Mouse (Mus musculus): ENCODE measurements around the gene Dll3. TPM values are rescaled to one million over a fixed set of nuclear protein-coding genes. Genes with fewer than 3 reads are reported as not detected.
A peak's percentile ranks its signal among the peaks of the same experiment; 100 is the strongest.
"Not testable (repeated sequence)": the region's sequence is repeated elsewhere in the genome, so short reads cannot be mapped to it uniquely, and the experiment has no call there.

The Dll3 gene
- polyA plus RNA-seq, 1 experiment from 2014 or later: 0.95 TPM

DNA sequence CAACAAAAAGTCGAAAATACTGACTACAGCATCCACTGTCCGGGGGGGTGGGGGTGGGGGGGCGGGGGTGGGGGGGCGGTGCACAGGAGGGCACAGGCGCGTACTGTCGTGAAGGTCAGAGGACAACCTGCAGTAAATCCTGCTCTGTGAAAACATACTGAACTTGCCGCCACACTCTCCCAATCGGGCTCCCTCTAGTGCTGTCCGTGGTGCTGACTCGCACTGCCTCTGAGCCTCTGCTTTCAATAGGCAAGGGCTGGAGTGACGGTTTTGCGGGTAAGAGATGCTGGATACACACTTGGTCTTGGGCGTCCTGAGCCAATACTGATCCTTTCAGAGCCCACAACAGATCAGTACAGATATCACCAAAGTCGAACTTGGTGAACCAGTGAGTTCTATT lies 38.3 kb downstream of the Dll3 start:
- no peak overlapping the region for H3K9ac ChIP-seq (ENCODE audit: low read depth, low read length)
- H3K27me3 ChIP-seq (replicated peaks; ENCODE audit: control insufficient read depth, insufficient read depth, low read length): no peaks in the 10 kb centered on the region
- no peaks in the 10 kb centered on the region for H3K9me3 ChIP-seq (ENCODE audit: control insufficient read depth)
- no peak overlapping the region for H3K4me3 ChIP-seq (ENCODE audit: low read depth, low read length)
- H3K4me1 ChIP-seq (replicated peaks; ENCODE audit: control insufficient read depth, insufficient read depth, low read length): no peaks in the 10 kb centered on the region
- H3K36me3 ChIP-seq (ENCODE audit: control insufficient read depth, insufficient read depth): no peaks in the 10 kb centered on the region
- no peak overlapping the region for H3K27ac ChIP-seq (ENCODE audit: low read depth, low read length)
- TF ChIP-seq CTCF (IDR thresholded peaks at IDR 0.05; ENCODE audit: low read depth): no peak
- H3K4me2 ChIP-seq (replicated peaks; ENCODE audit: low read depth): no peak overlapping the region
- 4% methylated on average over 14 of the region's 15 CpGs for WGBS
- peak; percentile 8; the same call in 1 of the 2 replicates for ATAC-seq

- H3K9ac ChIP-seq (ENCODE audit: low read depth, low read length): no peak overlapping the region
- H3K4me1 ChIP-seq (replicated peaks; ENCODE audit: control insufficient read depth, insufficient read depth, low read length): no peaks in the 10 kb centered on the region
- no peaks in the 10 kb centered on the region for H3K36me3 ChIP-seq (ENCODE audit: control insufficient read depth, insufficient read depth)
- H3K27me3 ChIP-seq (replicated peaks; ENCODE audit: control insufficient read depth, insufficient read depth, low read length): no peaks in the 10 kb centered on the region
- no peak for ATAC-seq
- H3K4me3 ChIP-seq (ENCODE audit: low read depth, low read length): no peak overlapping the region
- no peak overlapping the region for H3K4me2 ChIP-seq (replicated peaks; ENCODE audit: low read depth)
- H3K9me3 ChIP-seq (ENCODE audit: control insufficient read depth): no peaks in the 10 kb centered on the region
- TF ChIP-seq CTCF (IDR thresholded peaks at IDR 0.05; ENCODE audit: low read depth): no peak
- no peak overlapping the region for H3K27ac ChIP-seq (ENCODE audit: low read depth, low read length)
- 41% methylated on average over 5 of the region's 5 CpGs for WGBS
These were observed 39.2 kb downstream of the Dll3 start for GRCm38 (mm10) chr7:28262861-28263260.

- no peak for ATAC-seq
- no peaks in the 10 kb centered on the region for H3K36me3 ChIP-seq (ENCODE audit: control insufficient read depth, insufficient read depth)
- peak; percentile 40 for TF ChIP-seq CTCF (IDR thresholded peaks at IDR 0.05; ENCODE audit: low read depth)
These were observed 46.6 kb downstream of the Dll3 start for GRCm38 (mm10) chr7:28255476-28255875.

DNA sequence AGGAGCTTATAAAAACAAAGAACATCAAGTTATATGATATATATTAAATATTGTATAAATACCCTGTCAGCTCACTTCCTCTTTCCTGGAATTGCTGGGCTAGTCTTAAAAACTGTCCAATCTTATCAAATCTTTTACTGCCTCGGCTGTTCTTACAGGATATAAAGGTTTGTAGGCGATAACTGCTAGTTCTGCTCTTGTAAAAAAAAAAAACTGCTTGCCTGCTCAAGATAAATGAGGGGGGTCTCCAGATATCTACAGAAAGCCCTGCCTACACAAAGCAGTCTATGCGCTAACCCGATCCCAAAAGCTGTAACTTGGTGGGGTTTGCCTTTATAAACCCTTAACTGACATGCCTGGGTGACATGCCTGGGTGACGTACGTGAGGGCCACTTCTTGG lies 47.4 kb downstream of the Dll3 start:
- TF ChIP-seq CTCF (IDR thresholded peaks at IDR 0.05; ENCODE audit: low read depth): no peak
- H3K4me2 ChIP-seq (replicated peaks; ENCODE audit: low read depth): no peak overlapping the region
- no peaks in the 10 kb centered on the region for H3K36me3 ChIP-seq (ENCODE audit: control insufficient read depth, insufficient read depth)
- H3K4me3 ChIP-seq (ENCODE audit: low read depth, low read length): no peak overlapping the region
- no peaks in the 10 kb centered on the region for H3K9me3 ChIP-seq (ENCODE audit: control insufficient read depth)
- no peak for ATAC-seq
- 80% methylated on average over 6 of the region's 6 CpGs for WGBS
- H3K4me1 ChIP-seq (replicated peaks; ENCODE audit: control insufficient read depth, insufficient read depth, low read length): no peaks in the 10 kb centered on the region
- no peak overlapping the region for H3K27ac ChIP-seq (ENCODE audit: low read depth, low read length)
- H3K27me3 ChIP-seq (replicated peaks; ENCODE audit: control insufficient read depth, insufficient read depth, low read length): no peaks in the 10 kb centered on the region
- no peak overlapping the region for H3K9ac ChIP-seq (ENCODE audit: low read depth, low read length)

More at GRCm38 (mm10) chr7:28255476-28255875, 46.6 kb downstream of the Dll3 start:
- Histone ChIP-seq H3K4me3 (ENCODE audit: low read depth, low read length) (no peak overlapping the region), H3K4me2 (replicated peaks; ENCODE audit: low read depth) (no peak overlapping the region), H3K9ac (ENCODE audit: low read depth, low read length) (no peak overlapping the region), H3K9me3 (ENCODE audit: control insufficient read depth) (no peaks in the 10 kb centered on the region), H3K27me3 (replicated peaks; ENCODE audit: control insufficient read depth, insufficient read depth, low read length) (no peaks in the 10 kb centered on the region), H3K4me1 (replicated peaks; ENCODE audit: control insufficient read depth, insufficient read depth, low read length) (no peaks in the 10 kb centered on the region), H3K27ac (ENCODE audit: low read depth, low read length) (no peak overlapping the region)
- 81% methylated on average over 6 of the region's 6 CpGs for WGBS

DNA sequence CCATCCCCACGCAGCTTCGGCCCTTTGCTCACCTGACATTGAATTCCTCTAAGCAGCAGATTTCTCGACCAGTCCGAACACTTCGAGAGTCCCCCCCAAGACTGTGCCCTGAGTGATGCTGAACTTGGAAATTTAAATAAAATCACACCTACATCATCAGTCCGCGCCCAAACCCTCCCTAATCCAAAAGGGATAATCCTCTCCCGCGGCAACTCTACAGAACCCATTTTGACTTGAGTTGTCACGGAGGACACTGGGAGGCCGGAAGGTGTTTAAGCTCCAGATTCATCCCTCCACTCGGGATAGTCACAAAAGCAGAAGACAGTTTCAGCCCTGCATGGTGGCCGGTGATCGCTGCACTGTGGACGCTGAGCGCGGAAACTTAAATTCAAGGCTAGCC lies 50.1 kb downstream of the Dll3 start:
- Histone ChIP-seq H3K4me2 (replicated peaks; ENCODE audit: low read depth) (no peak overlapping the region), H3K36me3 (ENCODE audit: control insufficient read depth, insufficient read depth) (no peaks in the 10 kb centered on the region), H3K27ac (ENCODE audit: low read depth, low read length) (no peak overlapping the region), H3K9ac (ENCODE audit: low read depth, low read length) (no peak overlapping the region), H3K27me3 (replicated peaks; ENCODE audit: control insufficient read depth, insufficient read depth, low read length) (no peaks in the 10 kb centered on the region), H3K9me3 (ENCODE audit: control insufficient read depth) (no peaks in the 10 kb centered on the region), H3K4me3 (ENCODE audit: low read depth, low read length) (no peak overlapping the region), H3K4me1 (replicated peaks; ENCODE audit: control insufficient read depth, insufficient read depth, low read length) (no peaks in the 10 kb centered on the region)
- TF ChIP-seq CTCF (IDR thresholded peaks at IDR 0.05; ENCODE audit: low read depth): no peak
- no peak for ATAC-seq
- WGBS: 89% methylated on average over 17 of the region's 17 CpGs

DNA sequence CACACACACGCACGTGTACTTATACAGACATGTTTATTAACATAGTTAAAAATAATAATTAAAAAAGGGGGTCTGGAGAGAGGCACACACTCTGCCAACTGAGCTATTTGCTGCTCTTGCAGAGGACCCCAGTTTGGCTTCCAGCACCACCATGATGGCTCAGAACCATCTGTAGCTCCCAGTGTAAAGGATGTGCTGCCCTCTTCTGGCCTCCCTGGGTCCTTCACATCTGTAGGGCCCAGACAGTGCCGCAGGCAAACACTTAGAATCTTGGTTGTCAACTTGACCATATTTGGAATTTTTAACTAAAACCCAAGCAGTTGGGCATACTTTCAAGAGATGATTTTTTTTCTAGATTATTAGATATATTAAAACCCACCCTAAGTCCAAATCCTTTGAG lies 53.1 kb downstream of the Dll3 start:
- no peak for ATAC-seq
- 87% methylated on average over 3 of the region's 3 CpGs for WGBS
- no peak overlapping the region for H3K4me3 ChIP-seq (ENCODE audit: low read depth, low read length)
- no peak overlapping the region for H3K4me2 ChIP-seq (replicated peaks; ENCODE audit: low read depth)
- TF ChIP-seq CTCF (IDR thresholded peaks at IDR 0.05; ENCODE audit: low read depth): no peak
- no peaks in the 10 kb centered on the region for H3K36me3 ChIP-seq (ENCODE audit: control insufficient read depth, insufficient read depth)
- H3K27me3 ChIP-seq (replicated peaks; ENCODE audit: control insufficient read depth, insufficient read depth, low read length): no peaks in the 10 kb centered on the region
- no peaks in the 10 kb centered on the region for H3K9me3 ChIP-seq (ENCODE audit: control insufficient read depth)
- H3K4me1 ChIP-seq (replicated peaks; ENCODE audit: control insufficient read depth, insufficient read depth, low read length): no peaks in the 10 kb centered on the region
- H3K9ac ChIP-seq (ENCODE audit: low read depth, low read length): no peak overlapping the region
- H3K27ac ChIP-seq (ENCODE audit: low read depth, low read length): no peak overlapping the region

DNA sequence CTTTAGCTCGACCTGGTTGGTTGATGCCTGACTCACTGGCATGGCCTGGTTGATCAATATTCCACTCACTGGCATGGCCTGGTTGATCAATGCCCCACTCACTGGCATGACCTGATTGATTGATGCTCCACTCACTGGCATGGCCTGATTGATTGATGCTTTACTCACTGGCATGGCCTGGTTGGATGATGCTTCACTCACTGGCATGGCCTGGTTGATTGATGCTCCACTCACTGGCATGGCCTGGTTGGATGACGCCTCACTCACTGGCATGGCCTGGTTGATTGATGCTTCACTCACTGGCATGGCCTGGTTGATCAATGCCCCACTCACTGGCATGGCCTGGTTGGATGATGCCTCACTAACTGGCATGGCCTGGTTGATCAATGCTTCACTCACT lies 58.1 kb downstream of the Dll3 start:
- H3K4me2 ChIP-seq (replicated peaks; ENCODE audit: low read depth); H3K27ac ChIP-seq (ENCODE audit: low read depth, low read length); H3K4me3 ChIP-seq (ENCODE audit: low read depth, low read length); H3K9me3 ChIP-seq (ENCODE audit: control insufficient read depth); H3K27me3 ChIP-seq (replicated peaks; ENCODE audit: control insufficient read depth, insufficient read depth, low read length); H3K36me3 ChIP-seq (ENCODE audit: control insufficient read depth, insufficient read depth); ATAC-seq; H3K9ac ChIP-seq (ENCODE audit: low read depth, low read length); H3K4me1 ChIP-seq (replicated peaks; ENCODE audit: control insufficient read depth, insufficient read depth, low read length): not testable (repeated sequence)
- 61% methylated on average over 2 of the region's 2 CpGs for WGBS

Other genes starting within 250 kb of the Dll3 start
- 444 and 492 TPM in 2 replicates for gene Fcgbp, start 231.0 kb downstream of the Dll3 start, polyA plus RNA-seq (2015; fragmentation: Nextera tagmentation; extraction: Ambion mirVana)
- 2.3 and 2.4 TPM in 2 replicates for gene 9530053A07Rik, start 172.8 kb downstream of the Dll3 start, polyA plus RNA-seq (2015; fragmentation: Nextera tagmentation; extraction: Ambion mirVana)
- 60.6 and 67.1 TPM in 2 replicates for gene Fbl, start 132.5 kb downstream of the Dll3 start, polyA plus RNA-seq (2015; fragmentation: Nextera tagmentation; extraction: Ambion mirVana)
- 7.0 and 8.2 TPM in 2 replicates for gene Dyrk1b, start 122.8 kb downstream of the Dll3 start, polyA plus RNA-seq (2015; fragmentation: Nextera tagmentation; extraction: Ambion mirVana)
- 3.1 and 3.7 TPM in 2 replicates for gene Eid2, start 34.4 kb downstream of the Dll3 start, polyA plus RNA-seq (2015; fragmentation: Nextera tagmentation; extraction: Ambion mirVana)
- gene Eid2b, start 24.5 kb downstream of the Dll3 start, polyA plus RNA-seq (2015; fragmentation: Nextera tagmentation; extraction: Ambion mirVana): 6.8 and 7.0 TPM in 2 replicates
- 0.24 TPM in 1 of 2 replicates, not detected in the other for gene Selenov, start 11.1 kb downstream of the Dll3 start, polyA plus RNA-seq (2015; fragmentation: Nextera tagmentation; extraction: Ambion mirVana)
- 68.8 and 69.7 TPM in 2 replicates for gene Timm50, start 9.8 kb upstream of the Dll3 start, polyA plus RNA-seq (2015; fragmentation: Nextera tagmentation; extraction: Ambion mirVana)
- 32.5 and 34.6 TPM in 2 replicates for gene Supt5, start 36.5 kb upstream of the Dll3 start, polyA plus RNA-seq (2015; fragmentation: Nextera tagmentation; extraction: Ambion mirVana)
- gene Rps16, start 48.4 kb upstream of the Dll3 start, polyA plus RNA-seq (2015; fragmentation: Nextera tagmentation; extraction: Ambion mirVana): 695 and 702 TPM in 2 replicates
- 10.6 and 11.9 TPM in 2 replicates for gene Plekhg2, start 70.4 kb upstream of the Dll3 start, polyA plus RNA-seq (2015; fragmentation: Nextera tagmentation; extraction: Ambion mirVana)
- 57.3 and 61.5 TPM in 2 replicates for gene Zfp36, start 78.0 kb upstream of the Dll3 start, polyA plus RNA-seq (2015; fragmentation: Nextera tagmentation; extraction: Ambion mirVana)
- 42.7 and 44.2 TPM in 2 replicates for gene Med29, start 90.5 kb upstream of the Dll3 start, polyA plus RNA-seq (2015; fragmentation: Nextera tagmentation; extraction: Ambion mirVana)
- gene Paf1, start 90.7 kb upstream of the Dll3 start, polyA plus RNA-seq (2015; fragmentation: Nextera tagmentation; extraction: Ambion mirVana): 54.6 and 60.6 TPM in 2 replicates
- gene Gmfg, start 135.2 kb upstream of the Dll3 start, polyA plus RNA-seq (2015; fragmentation: Nextera tagmentation; extraction: Ambion mirVana): 33.6 and 35.0 TPM in 2 replicates
- gene Lrfn1, start 149.7 kb upstream of the Dll3 start, polyA plus RNA-seq (2015; fragmentation: Nextera tagmentation; extraction: Ambion mirVana): 0.55 and 0.82 TPM in 2 replicates
- gene Ifnl2, start 208.2 kb upstream of the Dll3 start, polyA plus RNA-seq (2015; fragmentation: Nextera tagmentation; extraction: Ambion mirVana): not detected in 2 replicates
- not detected in 2 replicates for gene Ifnl3, start 220.6 kb upstream of the Dll3 start, polyA plus RNA-seq (2015; fragmentation: Nextera tagmentation; extraction: Ambion mirVana)
- gene Sycn, start 238.6 kb upstream of the Dll3 start, polyA plus RNA-seq (2015; fragmentation: Nextera tagmentation; extraction: Ambion mirVana): 17.0 and 23.4 TPM in 2 replicates
- not detected in 2 replicates for gene Nccrp1, start 245.0 kb upstream of the Dll3 start, polyA plus RNA-seq (2015; fragmentation: Nextera tagmentation; extraction: Ambion mirVana)